Mouse (Mus musculus) ES-E14 (cell line): Measurements from ENCODE around the gene Creb1.

ENCODE experiments used
- CHD2 ChIP-seq: IDR thresholded peaks from 2 replicates; pipeline ENCODE4 v1.6.1; 2014; ENCODE audit warnings: mild to moderate bottlenecking, low read depth, low read length, inconsistent platforms
- HCFC1 ChIP-seq: IDR thresholded peaks from 2 replicates; pipeline ENCODE4 v1.6.1; 2012; ENCODE audit warnings: low read length, inconsistent platforms, borderline replicate concordance; ENCODE audit not compliant: insufficient read depth
- MAFK ChIP-seq: IDR thresholded peaks from 2 replicates; pipeline ENCODE4 v1.6.1; 2014; ENCODE audit warnings: mild to moderate bottlenecking, low read depth, low read length, inconsistent platforms; ENCODE audit not compliant: insufficient read depth
- ZNF384 ChIP-seq: IDR thresholded peaks from 2 replicates; pipeline ENCODE4 v1.6.1; 2012; ENCODE audit warnings: low read depth, low read length, inconsistent platforms

DNA sequence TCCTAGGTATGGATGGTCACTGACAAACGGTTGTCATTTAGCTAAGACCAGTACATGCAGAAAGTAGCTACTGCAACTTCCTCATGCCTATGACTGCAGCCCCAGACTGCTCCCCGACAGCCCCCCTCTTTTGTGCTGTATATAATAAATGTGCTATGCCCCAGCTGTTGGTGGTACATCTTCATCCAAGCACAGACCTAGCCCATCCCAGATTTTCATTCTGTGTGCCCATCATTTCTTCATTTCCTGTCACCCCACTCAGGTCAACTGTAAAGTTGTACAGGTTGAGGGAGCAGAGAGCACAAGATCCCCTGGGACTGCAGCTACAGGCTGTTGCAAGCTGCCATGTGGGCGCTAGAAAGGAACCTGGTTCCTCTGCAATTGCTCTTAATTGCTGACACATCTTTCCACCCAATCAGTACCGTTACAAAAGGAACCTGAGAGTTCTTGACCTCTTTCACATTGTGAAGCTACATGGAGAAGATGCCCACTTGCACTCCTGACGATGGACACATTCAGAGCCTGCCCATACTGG, 2.6 kb upstream of the Creb1 start:
- TF ChIP-seq ZNF384, result no peak
- no peak for TF ChIP-seq CHD2
- TF ChIP-seq MAFK, result no peak
- TF ChIP-seq HCFC1, result no peak
